Mouse (Mus musculus) cerebellum, adult 11 months (tissue): ENCODE measurements around the gene Il2rg.

Experiments used
- DNase-seq: peaks from one replicate; pipeline ENCODE4 v3.0.0; 2022

Gene Il2rg

DNA sequence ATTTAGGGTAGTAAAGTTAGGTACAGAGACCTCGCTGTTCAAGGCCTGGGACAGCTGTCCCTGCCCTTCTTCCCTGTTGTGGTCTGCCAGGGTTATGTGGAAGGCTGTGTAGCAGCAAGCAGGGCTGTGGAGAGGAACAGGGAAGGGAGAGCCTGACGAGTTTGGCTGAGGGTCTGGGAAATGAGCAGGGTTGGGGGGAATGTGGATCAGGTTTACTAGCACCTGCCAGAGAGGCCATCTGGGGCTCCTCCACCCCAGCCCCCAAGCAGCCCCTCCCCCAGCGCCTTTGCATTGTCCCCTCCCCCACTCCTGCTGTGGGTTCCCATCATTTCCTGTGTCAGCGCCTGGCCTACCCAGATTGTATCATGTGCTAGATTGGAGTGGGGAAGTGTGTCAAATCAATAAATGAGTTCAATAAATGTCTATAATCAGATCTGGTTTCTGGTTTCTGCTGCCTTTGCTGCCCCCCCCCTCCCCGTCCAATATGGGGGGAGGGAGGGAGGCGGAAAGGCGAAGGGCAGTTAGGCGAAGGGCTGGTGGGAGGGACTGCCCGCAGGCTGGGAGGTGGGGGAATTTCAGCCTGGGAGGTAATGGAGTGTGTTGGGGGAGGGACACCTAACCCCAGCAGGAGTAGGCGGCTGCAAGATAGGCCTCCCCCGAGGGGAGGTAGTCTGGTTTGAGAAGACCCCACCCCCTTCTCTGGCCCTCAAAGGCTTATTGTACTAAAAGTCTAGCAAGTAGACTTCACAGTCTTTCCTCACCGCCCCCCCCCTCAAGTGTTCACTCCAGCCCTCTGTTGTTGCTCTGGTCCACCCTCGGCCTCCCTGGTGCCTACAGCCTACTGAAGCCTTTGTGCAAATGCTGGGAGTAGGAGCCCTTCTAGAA lies 7.4 kb downstream of the Il2rg start:
- no peak for DNase-seq

DNA sequence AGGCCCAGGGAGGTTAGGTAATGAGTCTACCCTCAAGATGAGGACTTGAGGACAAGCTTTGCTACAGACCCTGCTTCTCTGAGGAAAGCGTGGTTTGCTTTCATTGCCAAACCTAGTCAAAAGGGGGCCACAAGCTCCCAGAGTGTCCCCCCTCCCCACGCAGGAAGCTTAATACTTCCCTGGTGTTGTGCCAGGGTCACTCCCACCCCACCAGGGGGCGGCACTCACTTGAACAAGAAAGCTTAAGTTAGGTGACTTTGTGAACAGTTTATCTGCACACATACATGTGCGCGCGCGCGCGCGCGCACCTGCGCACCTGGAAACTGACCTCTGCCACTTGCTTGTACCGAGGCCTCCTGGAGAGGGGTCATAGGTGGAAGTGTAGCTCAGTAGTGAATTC lies 11.5 kb downstream of the Il2rg start:
- DNase-seq = no peak

DNA sequence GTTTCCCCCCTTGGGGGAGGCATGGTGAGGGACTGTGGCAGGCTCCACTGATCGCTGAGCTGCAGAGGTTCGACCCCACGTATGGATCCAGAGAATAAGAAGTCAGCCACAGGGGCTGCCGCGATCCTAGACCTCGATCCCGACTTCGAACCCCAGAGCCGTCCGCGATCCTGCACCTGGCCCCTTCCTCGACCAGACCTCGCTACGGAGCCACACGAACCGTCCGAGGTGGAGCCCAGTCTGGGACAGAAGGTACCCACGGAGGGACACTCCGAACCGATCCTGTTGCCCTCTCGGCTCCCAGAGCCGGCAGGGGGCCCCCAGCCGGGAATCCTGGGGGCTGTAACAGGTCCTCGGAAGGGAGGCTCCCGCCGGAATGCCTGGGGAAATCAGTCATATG lies 13.3 kb downstream of the Il2rg start:
- DNase-seq = no peak

DNA sequence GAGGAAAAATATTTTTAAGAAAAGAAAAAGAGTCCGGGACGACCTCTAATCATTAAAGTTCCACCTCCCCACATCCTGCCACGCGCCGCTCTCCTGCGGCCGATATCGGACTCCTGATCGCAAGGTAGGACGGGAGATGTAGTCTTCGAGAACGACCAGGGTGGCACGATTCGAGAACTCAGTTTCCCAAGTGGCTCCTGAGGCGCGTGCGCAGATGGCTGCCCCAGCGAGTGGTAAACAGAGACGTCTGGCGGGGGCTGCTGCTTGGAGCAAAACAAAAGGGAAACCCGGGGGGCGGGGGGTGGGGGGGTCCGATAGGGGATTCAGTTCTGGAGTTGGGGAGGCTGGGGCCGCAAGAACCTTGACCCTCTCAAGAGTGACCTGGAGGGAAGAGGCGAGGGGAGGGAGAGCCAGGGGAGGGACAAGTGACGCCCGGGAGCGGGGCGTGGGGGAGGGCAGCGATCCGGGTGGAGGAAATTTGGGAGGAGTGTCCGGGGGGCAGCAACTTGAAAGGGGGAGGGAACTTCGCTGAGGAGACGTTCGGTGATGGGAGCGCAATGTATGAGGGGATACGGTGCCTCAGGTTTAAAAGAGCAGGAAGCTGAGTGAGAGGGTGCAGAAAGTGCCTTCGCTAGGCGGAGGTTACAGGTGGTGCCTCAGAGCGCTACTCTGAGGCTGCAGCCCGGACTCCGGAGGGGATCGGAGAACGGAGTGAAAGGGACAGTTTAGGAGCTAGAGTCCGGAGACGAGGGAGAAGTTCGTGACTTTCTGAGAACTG lies 13.9 kb downstream of the Il2rg start, which contains the start of gene Foxo4:
Gene Foxo4, plus strand, starts transcription at position 577 of the 778 bp plus-strand sequence.
- peak; percentile 82 for DNase-seq

DNA sequence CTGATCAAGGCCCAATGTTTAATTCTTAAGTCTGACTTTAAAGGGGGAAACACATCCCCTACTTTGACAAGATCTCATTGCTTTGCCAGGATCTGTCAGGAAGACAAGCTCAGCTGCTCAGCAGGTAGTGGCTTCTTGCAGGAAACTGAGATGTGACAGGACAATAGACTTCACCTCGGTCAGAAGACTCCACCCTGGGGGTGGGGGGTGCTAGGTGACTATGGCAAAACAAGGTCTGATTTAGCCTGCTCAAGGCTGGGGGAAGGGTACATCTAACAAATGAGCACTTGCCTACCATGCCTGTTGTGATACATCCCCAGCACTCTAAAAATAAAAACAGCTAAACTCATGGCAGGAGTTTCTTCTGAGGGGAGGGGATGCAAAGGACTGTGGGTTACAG lies 23.0 kb downstream of the Il2rg start:
- no peak for DNase-seq

DNA sequence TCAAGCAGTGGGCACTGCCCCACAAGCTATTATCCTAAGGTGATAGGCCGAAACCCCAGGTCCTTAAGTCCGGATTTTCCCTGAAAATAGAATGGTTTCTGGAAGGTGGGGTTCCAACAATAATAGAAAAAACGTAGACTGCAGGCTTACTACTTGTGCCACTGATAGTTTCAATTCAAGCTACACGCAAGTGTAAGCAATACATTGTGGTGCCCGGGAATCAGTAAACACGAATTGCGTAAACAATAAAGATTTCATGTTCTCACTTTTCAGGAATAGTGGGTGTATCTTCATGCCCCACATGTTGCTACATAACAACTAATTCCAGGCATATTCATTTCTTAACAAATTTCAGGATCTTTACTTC lies 45.3 kb downstream of the Il2rg start:
- DNase-seq = no peak

DNA sequence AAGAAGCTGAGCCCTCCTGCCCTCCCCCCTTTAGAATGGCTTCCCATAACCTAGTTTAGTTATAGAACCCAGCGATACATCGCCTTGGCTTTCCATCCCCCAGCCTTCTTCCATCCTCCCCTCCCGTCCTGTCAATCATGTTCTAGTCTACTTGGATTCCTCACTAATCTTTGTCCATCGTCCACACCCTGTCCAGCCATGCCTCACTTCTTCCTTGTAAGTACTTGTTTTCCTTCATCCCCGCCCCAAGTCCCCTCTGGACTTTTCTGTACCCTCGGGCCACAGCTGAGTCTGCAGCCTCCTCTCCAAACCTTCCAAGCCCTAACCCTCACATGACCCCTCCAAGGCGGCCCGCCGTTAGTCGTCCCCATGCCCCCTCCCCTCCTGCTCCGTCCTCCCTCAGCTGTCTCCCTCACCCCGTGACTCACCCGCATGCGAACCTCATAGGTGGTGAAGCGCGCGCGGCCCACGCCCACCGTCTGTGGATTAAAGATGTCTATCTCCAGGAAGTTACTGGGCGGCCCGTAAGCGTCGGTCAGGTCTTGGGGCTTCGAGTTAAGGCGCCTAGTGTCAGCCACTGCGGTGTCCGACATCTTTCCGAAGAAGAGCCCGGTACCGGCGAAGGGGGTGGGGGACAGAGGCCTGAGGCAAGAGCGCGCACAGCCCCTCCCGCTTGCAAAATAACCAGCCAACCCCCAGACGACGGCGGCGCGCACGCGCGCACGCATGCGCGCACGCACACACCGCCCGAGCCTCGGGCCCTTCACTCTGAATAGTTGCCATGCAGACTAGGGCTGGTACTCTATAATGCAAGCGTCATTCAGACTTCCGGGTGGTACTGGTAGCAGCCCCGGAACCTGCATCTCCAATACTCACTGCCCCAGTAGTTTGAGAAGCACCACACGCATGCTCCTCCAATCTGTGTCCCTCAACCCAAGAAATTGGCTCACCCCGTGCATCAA lies 45.9 kb downstream of the Il2rg start, which contains the start of gene Snx12:
Gene Snx12, minus strand, starts transcription at position 730 of the 962 bp plus-strand sequence.
- DNase-seq = peak; percentile 88
